Mouse (Mus musculus) thymus, postnatal 36 days (tissue): ENCODE results near the gene Atf5.

Experiments used
- DNase-seq, 2 experiments: peaks; one replicate each; pipeline ENCODE4 v3.0.0; 2022; ENCODE audit warnings: mixed read lengths in 2 of 2

The Atf5 gene

GRCm38 (mm10) chr7:44819863-44820262, 3.4 kb upstream of the Atf5 start:
- no peak for DNase-seq

GRCm38 (mm10) chr7:44819391-44819790, 2.9 kb upstream of the Atf5 start:
- DNase-seq, result no peak

- DNase-seq, result no peak
Observed at GRCm38 (mm10) chr7:44818751-44819235, 2.3 kb upstream of the Atf5 start.

- no peak for DNase-seq
Observed at GRCm38 (mm10) chr7:44818164-44818563, 1.7 kb upstream of the Atf5 start.

GRCm38 (mm10) chr7:44817441-44817840, 983 bp upstream of the Atf5 start:
- no peak for DNase-seq

- peak; percentile 99 to 100 for DNase-seq
Observed at GRCm38 (mm10) chr7:44815721-44816469, 563 bp downstream of the Atf5 start, which contains the start of the genes Nup62 and Il4i1. Gene Nup62 (plus strand): TSS chr7:44816088. Gene Il4i1 (plus strand): TSS chr7:44816387.

- DNase-seq, result peak in 1 of 2 experiments; percentile 53
Observed at GRCm38 (mm10) chr7:44814952-44815553, 1.4 kb downstream of the Atf5 start.

- DNase-seq, result no peak
Observed at GRCm38 (mm10) chr7:44814423-44814822, 2.0 kb downstream of the Atf5 start.

- no peak for DNase-seq
Observed at GRCm38 (mm10) chr7:44813985-44814384, 2.5 kb downstream of the Atf5 start.

- DNase-seq, result no peak
Observed at GRCm38 (mm10) chr7:44812651-44813325, 3.7 kb downstream of the Atf5 start.

GRCm38 (mm10) chr7:44810819-44811557, 5.5 kb downstream of the Atf5 start:
- DNase-seq, result no peak

GRCm38 (mm10) chr7:44810365-44810764, 6.1 kb downstream of the Atf5 start:
- DNase-seq, result no peak

- no peak for DNase-seq
Observed at GRCm38 (mm10) chr7:44809466-44809865, 7.0 kb downstream of the Atf5 start.

GRCm38 (mm10) chr7:44808927-44809326, 7.5 kb downstream of the Atf5 start:
- no peak for DNase-seq

GRCm38 (mm10) chr7:44792781-44793180, 23.7 kb downstream of the Atf5 start:
- DNase-seq, result no peak

- DNase-seq, result no peak
Observed at GRCm38 (mm10) chr7:44790066-44790465, 26.4 kb downstream of the Atf5 start.

GRCm38 (mm10) chr7:44789531-44789930, 26.9 kb downstream of the Atf5 start:
- DNase-seq, result no peak

GRCm38 (mm10) chr7:44780101-44780500, 36.4 kb downstream of the Atf5 start:
- no peak for DNase-seq

GRCm38 (mm10) chr7:44776849-44777498, 39.5 kb downstream of the Atf5 start:
- DNase-seq, result no peak

GRCm38 (mm10) chr7:44772591-44773204, 43.8 kb downstream of the Atf5 start:
- peak; percentile 16 to 22 for DNase-seq

- peak in 1 of 2 experiments; percentile 24 for DNase-seq
Observed at GRCm38 (mm10) chr7:44770046-44770578, 46.3 kb downstream of the Atf5 start.

- no peak for DNase-seq
Observed at GRCm38 (mm10) chr7:44768129-44768528, 48.3 kb downstream of the Atf5 start.
